Mouse (Mus musculus): ENCODE data around the gene Zfp704. TPM values are rescaled to one million over a fixed set of nuclear protein-coding genes. Genes with fewer than 3 reads are reported as not detected.

The Zfp704 gene
- polyA plus RNA-seq, 1 experiment, result 17.2 TPM

DNA sequence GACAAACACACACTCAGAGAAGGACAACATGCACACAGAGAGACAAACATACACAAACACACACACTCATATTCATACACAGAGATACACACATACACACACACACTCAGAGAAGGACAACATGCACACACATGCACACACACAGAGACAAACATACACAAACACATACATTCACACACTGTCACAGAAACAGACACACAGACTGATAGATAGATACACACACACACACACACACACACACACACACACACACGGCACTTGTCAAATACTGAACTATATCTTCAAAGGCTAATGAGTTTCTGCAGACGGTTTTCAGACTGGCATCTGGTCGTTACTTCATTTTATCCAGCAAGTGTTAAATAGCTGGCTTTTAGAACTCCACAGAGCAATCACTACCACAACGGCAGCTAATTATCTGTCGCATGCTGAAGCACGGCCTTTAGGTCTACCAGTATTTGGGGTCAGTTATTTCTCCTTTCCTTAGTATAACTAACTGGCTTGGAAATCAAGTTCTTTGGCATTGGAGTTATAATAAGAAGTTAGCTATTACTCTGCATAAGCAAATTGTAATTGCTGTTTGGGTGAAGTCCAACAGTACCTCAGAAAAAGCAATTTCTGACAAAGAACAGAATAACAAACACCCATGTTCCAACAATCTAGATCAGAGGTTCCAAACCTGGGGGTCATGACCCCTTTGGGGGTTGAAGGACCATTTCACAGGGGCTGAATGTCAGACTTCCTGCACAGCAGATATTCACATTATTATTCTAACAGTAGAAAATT, 51.9 kb downstream of the Zfp704 start:
- no peak overlapping the region for H3K27ac ChIP-seq (ENCODE audit: control insufficient read depth, insufficient read depth, low read depth, low read length)
- no peaks in the 10 kb centered on the region for H3K36me3 ChIP-seq (ENCODE audit: control insufficient read depth, insufficient read depth, low read length)
- no peak for TF ChIP-seq CTCF (IDR thresholded peaks at IDR 0.05; ENCODE audit: control insufficient read depth, insufficient read depth, insufficient replicate concordance, low read depth, low read length)
- no peak for TF ChIP-seq POLR2A (IDR thresholded peaks at IDR 0.05; ENCODE audit: control insufficient read depth, low read depth, low read length)
- no peaks in the 10 kb centered on the region for H3K27me3 ChIP-seq (ENCODE audit: control insufficient read depth, insufficient read depth, low read length)
- no peak overlapping the region for H3K4me3 ChIP-seq (ENCODE audit: control insufficient read depth, low read depth, low read length)
- H3K4me1 ChIP-seq (ENCODE audit: control insufficient read depth, insufficient read depth, low read length), result no peaks in the 10 kb centered on the region

DNA sequence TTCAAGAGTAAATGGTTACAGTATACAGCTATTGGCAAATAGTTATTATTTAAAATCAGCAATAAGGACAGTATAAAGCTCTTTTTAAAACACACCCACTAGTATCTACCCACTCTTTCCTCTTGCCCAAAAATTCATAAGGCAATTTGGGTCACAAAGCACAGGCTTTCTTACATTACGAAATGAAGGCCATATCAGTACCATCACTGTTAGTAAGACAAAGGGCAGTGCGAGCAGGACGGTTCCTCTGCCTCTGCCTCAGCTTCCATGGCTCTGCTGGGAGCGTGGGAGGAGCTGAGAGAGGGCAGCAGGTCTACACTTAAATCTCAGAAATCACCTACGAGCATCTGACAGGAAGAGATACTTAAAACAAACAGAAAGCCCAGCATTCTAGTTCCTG, 53.7 kb downstream of the Zfp704 start:
- Histone ChIP-seq H3K4me1 (ENCODE audit: control insufficient read depth, insufficient read depth, low read length) (no peaks in the 10 kb centered on the region), H3K27me3 (ENCODE audit: control insufficient read depth, insufficient read depth, low read length) (no peaks in the 10 kb centered on the region), H3K36me3 (ENCODE audit: control insufficient read depth, insufficient read depth, low read length) (no peaks in the 10 kb centered on the region), H3K27ac (ENCODE audit: control insufficient read depth, insufficient read depth, low read depth, low read length) (no peak overlapping the region), H3K4me3 (ENCODE audit: control insufficient read depth, low read depth, low read length) (no peak overlapping the region)
- no peak for TF ChIP-seq CTCF (IDR thresholded peaks at IDR 0.05; ENCODE audit: control insufficient read depth, insufficient read depth, insufficient replicate concordance, low read depth, low read length)
- TF ChIP-seq POLR2A (IDR thresholded peaks at IDR 0.05; ENCODE audit: control insufficient read depth, low read depth, low read length), result no peak

DNA sequence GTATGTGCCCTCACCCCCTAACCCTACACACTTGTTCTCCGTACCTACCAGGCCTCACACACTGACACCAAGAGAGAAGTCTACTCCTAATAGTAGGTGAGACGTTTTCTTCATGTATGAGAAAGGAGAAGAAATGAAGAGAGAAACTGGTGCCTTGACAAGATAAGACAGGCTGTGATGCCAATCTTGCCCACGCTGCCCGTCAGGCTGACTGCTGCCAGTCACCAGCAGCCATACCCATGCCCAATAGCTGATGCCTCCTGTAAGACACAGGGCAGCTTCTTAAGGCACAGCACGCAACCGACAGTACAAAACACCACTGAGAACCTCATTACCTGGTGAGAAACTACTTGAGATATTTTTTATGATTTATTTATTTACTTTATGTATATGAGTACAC, 55.0 kb downstream of the Zfp704 start:
- no peaks in the 10 kb centered on the region for H3K27me3 ChIP-seq (ENCODE audit: control insufficient read depth, insufficient read depth, low read length)
- no peaks in the 10 kb centered on the region for H3K4me1 ChIP-seq (ENCODE audit: control insufficient read depth, insufficient read depth, low read length)
- no peak for TF ChIP-seq POLR2A (IDR thresholded peaks at IDR 0.05; ENCODE audit: control insufficient read depth, low read depth, low read length)
- TF ChIP-seq CTCF (IDR thresholded peaks at IDR 0.05; ENCODE audit: control insufficient read depth, insufficient read depth, insufficient replicate concordance, low read depth, low read length), result no peak
- H3K4me3 ChIP-seq (ENCODE audit: control insufficient read depth, low read depth, low read length), result no peak overlapping the region
- H3K27ac ChIP-seq (ENCODE audit: control insufficient read depth, insufficient read depth, low read depth, low read length), result no peak overlapping the region
- no peaks in the 10 kb centered on the region for H3K36me3 ChIP-seq (ENCODE audit: control insufficient read depth, insufficient read depth, low read length)

DNA sequence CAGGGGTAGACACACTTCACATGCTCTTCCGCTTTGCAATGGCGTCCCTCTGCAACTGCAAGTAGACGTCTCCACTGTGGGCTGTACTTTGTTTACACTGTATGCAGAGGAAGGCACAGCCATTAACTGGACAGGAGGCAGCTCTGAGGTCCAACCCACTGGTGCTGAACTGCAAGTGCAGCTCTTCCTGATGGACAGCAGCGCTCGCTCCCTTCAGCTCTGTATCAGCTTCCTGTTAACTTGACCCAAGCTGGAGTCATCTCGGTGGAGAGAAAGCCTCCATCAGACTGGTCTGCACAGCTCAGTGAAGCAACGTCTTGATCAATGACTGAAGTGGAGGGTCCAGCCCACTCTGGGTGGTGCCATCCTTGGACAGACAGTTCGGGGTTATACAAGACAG, 57.6 kb downstream of the Zfp704 start:
- Histone ChIP-seq H3K36me3 (ENCODE audit: control insufficient read depth, insufficient read depth, low read length) (no peaks in the 10 kb centered on the region), H3K4me1 (ENCODE audit: control insufficient read depth, insufficient read depth, low read length) (no peaks in the 10 kb centered on the region), H3K4me3 (ENCODE audit: control insufficient read depth, low read depth, low read length) (no peak overlapping the region), H3K27ac (ENCODE audit: control insufficient read depth, insufficient read depth, low read depth, low read length) (no peak overlapping the region), H3K27me3 (ENCODE audit: control insufficient read depth, insufficient read depth, low read length) (no peaks in the 10 kb centered on the region)
- TF ChIP-seq POLR2A (IDR thresholded peaks at IDR 0.05; ENCODE audit: control insufficient read depth, low read depth, low read length), result no peak
- TF ChIP-seq CTCF (IDR thresholded peaks at IDR 0.05; ENCODE audit: control insufficient read depth, insufficient read depth, insufficient replicate concordance, low read depth, low read length), result no peak

DNA sequence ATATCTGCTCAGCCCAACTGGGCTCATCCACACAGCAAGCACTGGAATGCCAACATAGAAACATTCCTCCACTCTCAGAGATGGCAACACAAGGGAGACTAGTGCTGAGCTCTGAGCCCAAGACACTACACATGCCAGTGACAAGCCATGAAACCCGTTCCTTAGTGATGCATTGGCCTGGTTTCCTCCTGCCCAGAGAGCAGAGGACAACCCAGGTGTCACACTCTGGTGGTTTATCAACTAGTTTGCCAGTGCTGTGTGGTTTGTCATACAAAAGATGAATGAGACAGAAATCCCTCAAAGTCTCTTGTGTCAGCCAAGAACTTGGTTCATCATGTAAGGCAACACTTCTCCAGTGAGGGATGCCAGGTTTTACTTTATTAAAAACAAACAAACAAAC, 59.0 kb downstream of the Zfp704 start:
- no peak overlapping the region for H3K27ac ChIP-seq (ENCODE audit: control insufficient read depth, insufficient read depth, low read depth, low read length)
- no peaks in the 10 kb centered on the region for H3K36me3 ChIP-seq (ENCODE audit: control insufficient read depth, insufficient read depth, low read length)
- H3K4me1 ChIP-seq (ENCODE audit: control insufficient read depth, insufficient read depth, low read length), result no peaks in the 10 kb centered on the region
- no peaks in the 10 kb centered on the region for H3K27me3 ChIP-seq (ENCODE audit: control insufficient read depth, insufficient read depth, low read length)
- no peak overlapping the region for H3K4me3 ChIP-seq (ENCODE audit: control insufficient read depth, low read depth, low read length)
- TF ChIP-seq CTCF (IDR thresholded peaks at IDR 0.05; ENCODE audit: control insufficient read depth, insufficient read depth, insufficient replicate concordance, low read depth, low read length) (no peak), POLR2A (IDR thresholded peaks at IDR 0.05; ENCODE audit: control insufficient read depth, low read depth, low read length) (no peak)

DNA sequence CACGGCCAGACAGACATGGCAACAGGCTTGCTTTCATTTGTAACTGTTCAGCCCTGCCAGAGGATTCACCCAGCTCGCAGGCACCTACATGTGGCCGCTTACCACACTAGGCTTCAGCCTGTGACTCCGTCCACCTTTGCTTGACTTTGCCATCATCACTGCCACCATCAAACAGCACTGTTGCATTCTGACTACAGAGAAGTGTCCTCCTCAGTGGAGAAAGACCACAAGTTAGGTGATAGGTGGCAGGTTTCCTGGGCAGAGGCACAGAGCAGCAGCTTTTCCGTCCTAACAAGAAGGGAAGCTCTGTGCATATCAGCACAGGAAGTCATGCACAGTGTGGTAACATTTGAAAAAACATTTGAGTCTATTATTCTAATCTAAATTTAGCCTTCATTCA, 60.1 kb downstream of the Zfp704 start:
- H3K36me3 ChIP-seq (ENCODE audit: control insufficient read depth, insufficient read depth, low read length), result no peaks in the 10 kb centered on the region
- TF ChIP-seq CTCF (IDR thresholded peaks at IDR 0.05; ENCODE audit: control insufficient read depth, insufficient read depth, insufficient replicate concordance, low read depth, low read length), result no peak
- no peak for TF ChIP-seq POLR2A (IDR thresholded peaks at IDR 0.05; ENCODE audit: control insufficient read depth, low read depth, low read length)
- no peak overlapping the region for H3K27ac ChIP-seq (ENCODE audit: control insufficient read depth, insufficient read depth, low read depth, low read length)
- no peaks in the 10 kb centered on the region for H3K27me3 ChIP-seq (ENCODE audit: control insufficient read depth, insufficient read depth, low read length)
- H3K4me3 ChIP-seq (ENCODE audit: control insufficient read depth, low read depth, low read length), result no peak overlapping the region
- no peaks in the 10 kb centered on the region for H3K4me1 ChIP-seq (ENCODE audit: control insufficient read depth, insufficient read depth, low read length)

DNA sequence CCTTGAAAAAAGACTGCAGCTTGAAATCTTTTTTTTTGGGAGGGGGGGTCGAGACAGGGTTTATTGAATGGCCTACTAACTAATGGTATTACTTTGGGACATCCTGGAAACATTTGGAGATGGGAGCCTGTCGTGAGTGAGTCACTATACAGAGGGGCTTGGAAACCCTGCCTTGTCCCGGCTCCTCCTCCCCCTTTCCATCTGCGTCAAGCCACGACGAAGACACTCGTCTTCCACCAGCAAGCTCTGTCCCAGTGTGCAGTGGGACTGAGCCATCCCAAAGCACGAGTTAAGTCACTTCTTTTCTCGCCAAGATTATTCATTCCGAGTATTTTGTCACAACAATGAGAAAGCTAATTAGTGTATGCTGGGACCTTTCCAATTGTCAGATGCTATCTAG, 61.7 kb downstream of the Zfp704 start:
- Histone ChIP-seq H3K4me3 (ENCODE audit: control insufficient read depth, low read depth, low read length) (no peak overlapping the region), H3K27me3 (ENCODE audit: control insufficient read depth, insufficient read depth, low read length) (no peaks in the 10 kb centered on the region), H3K4me1 (ENCODE audit: control insufficient read depth, insufficient read depth, low read length) (no peaks in the 10 kb centered on the region), H3K36me3 (ENCODE audit: control insufficient read depth, insufficient read depth, low read length) (no peaks in the 10 kb centered on the region), H3K27ac (ENCODE audit: control insufficient read depth, insufficient read depth, low read depth, low read length) (no peak overlapping the region)
- TF ChIP-seq CTCF (IDR thresholded peaks at IDR 0.05; ENCODE audit: control insufficient read depth, insufficient read depth, insufficient replicate concordance, low read depth, low read length) (no peak), POLR2A (IDR thresholded peaks at IDR 0.05; ENCODE audit: control insufficient read depth, low read depth, low read length) (no peak)
